Mouse (Mus musculus) urinary bladder, postnatal 14 days (tissue): ENCODE results near the gene Ndst2.

ENCODE experiments used
- DNase-seq: peaks from one replicate; pipeline ENCODE4 v3.0.0; 2021; ENCODE audit warnings: low spot score

Ndst2 gene

GRCm38 (mm10) chr14:20698515-20698914 lies 35.8 kb downstream of the Ndst2 start:
- no peak for DNase-seq

- peak; percentile 37 for DNase-seq
Observed at GRCm38 (mm10) chr14:20696986-20697385, 37.4 kb downstream of the Ndst2 start.

GRCm38 (mm10) chr14:20695761-20696520 lies 38.4 kb downstream of the Ndst2 start:
- DNase-seq = no peak

GRCm38 (mm10) chr14:20694884-20695760 lies 39.2 kb downstream of the Ndst2 start, which contains the start of gene Fut11:
Fut11 (plus strand) TSS chr14:20694968.
- peak; percentile 89 for DNase-seq

GRCm38 (mm10) chr14:20694185-20694883 lies 40.0 kb downstream of the Ndst2 start:
- no peak for DNase-seq

GRCm38 (mm10) chr14:20693589-20694101 lies 40.7 kb downstream of the Ndst2 start:
- no peak for DNase-seq

- no peak for DNase-seq
Observed at GRCm38 (mm10) chr14:20691772-20692171, 42.6 kb downstream of the Ndst2 start.

- no peak for DNase-seq
Observed at GRCm38 (mm10) chr14:20689009-20689408, 45.4 kb downstream of the Ndst2 start.

- DNase-seq = no peak
Observed at GRCm38 (mm10) chr14:20686576-20686975, 47.8 kb downstream of the Ndst2 start.

- no peak for DNase-seq
Observed at GRCm38 (mm10) chr14:20682498-20682897, 51.9 kb downstream of the Ndst2 start.

GRCm38 (mm10) chr14:20681742-20682141 lies 52.6 kb downstream of the Ndst2 start:
- no peak for DNase-seq

GRCm38 (mm10) chr14:20677906-20678305 lies 56.5 kb downstream of the Ndst2 start:
- DNase-seq = no peak

- DNase-seq = peak; percentile 99
Observed at GRCm38 (mm10) chr14:20674064-20674833, 60.1 kb downstream of the Ndst2 start, which contains the start of gene Sec24c. Sec24c (plus strand) TSS chr14:20674308.

GRCm38 (mm10) chr14:20673735-20674063 lies 60.7 kb downstream of the Ndst2 start:
- DNase-seq = peak; percentile 24
